Mouse (Mus musculus): ENCODE measurements around the gene Sin3b. TPM values are rescaled to one million over a fixed set of nuclear protein-coding genes. Genes with fewer than 3 reads are reported as not detected.
A peak's percentile ranks its signal among the peaks of the same experiment; 100 is the strongest.

Gene Sin3b
- polyA plus RNA-seq, 1 experiment from 2014 or later = 172 TPM

DNA sequence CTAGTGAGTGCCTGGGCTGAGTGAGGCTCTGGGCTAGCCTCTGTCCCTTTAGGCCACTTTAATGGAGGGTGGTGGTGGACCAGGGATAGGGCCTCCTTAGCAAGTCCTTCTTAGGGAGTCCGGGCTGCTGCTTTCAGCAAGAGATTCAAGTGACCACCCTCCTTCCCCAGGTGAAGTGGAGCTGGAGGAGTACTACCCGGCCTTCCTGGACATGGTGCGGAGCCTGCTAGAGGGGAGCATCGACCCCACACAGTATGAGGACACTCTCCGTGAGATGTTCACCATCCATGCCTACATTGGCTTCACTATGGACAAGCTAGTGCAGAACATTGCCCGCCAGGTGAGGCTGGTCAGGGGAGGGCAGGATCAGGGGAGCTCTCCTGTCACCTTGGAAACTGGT lies 27.2 kb downstream of the Sin3b start:
- no peaks in the 10 kb centered on the region for H3K27me3 ChIP-seq (replicated peaks; ENCODE audit: control insufficient read depth, insufficient read depth, low read length)
- no peaks in the 10 kb centered on the region for H3K9me3 ChIP-seq (ENCODE audit: control insufficient read depth)
- no peak for ATAC-seq
- WGBS = 96% methylated on average over 6 of the region's 6 CpGs
- H3K4me1 ChIP-seq (replicated peaks; ENCODE audit: control insufficient read depth, insufficient read depth, low read length) = no peaks in the 10 kb centered on the region
- TF ChIP-seq CTCF (IDR thresholded peaks at IDR 0.05; ENCODE audit: low read depth) = no peak
- H3K9ac ChIP-seq (ENCODE audit: low read depth, low read length) = no peak overlapping the region
- H3K36me3 ChIP-seq (ENCODE audit: control insufficient read depth, insufficient read depth) = peaks cover 93% of the 10 kb centered on the region
- no peak overlapping the region for H3K4me3 ChIP-seq (ENCODE audit: low read depth, low read length)
- H3K4me2 ChIP-seq (replicated peaks; ENCODE audit: low read depth) = no peak overlapping the region
- no peak overlapping the region for H3K27ac ChIP-seq (ENCODE audit: low read depth, low read length)

DNA sequence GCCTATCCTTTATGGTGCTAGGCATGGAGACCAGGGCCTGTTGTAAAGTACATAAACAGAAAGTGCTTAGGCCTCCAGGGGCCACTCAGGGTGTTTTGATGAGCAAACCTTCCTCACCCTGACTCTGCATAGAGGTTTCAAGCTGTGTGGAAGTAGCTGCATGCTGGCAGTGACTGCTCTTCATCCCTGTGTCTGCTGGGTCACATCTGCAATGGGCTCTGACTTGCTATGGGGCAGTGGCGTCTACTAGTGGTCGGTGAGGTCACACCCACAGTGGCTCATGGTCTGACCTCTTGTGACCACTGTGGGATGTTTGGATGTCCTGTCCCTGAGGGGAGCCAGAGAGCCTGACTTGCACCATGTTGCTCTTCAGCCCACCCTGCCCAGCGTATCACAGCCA lies 28.0 kb downstream of the Sin3b start:
- H3K4me2 ChIP-seq (replicated peaks; ENCODE audit: low read depth) = no peak overlapping the region
- no peaks in the 10 kb centered on the region for H3K27me3 ChIP-seq (replicated peaks; ENCODE audit: control insufficient read depth, insufficient read depth, low read length)
- H3K9ac ChIP-seq (ENCODE audit: low read depth, low read length) = no peak overlapping the region
- H3K36me3 ChIP-seq (ENCODE audit: control insufficient read depth, insufficient read depth) = peaks cover 92% of the 10 kb centered on the region
- H3K27ac ChIP-seq (ENCODE audit: low read depth, low read length) = no peak overlapping the region
- 83% methylated on average over 3 of the region's 3 CpGs for WGBS
- H3K9me3 ChIP-seq (ENCODE audit: control insufficient read depth) = no peaks in the 10 kb centered on the region
- H3K4me3 ChIP-seq (ENCODE audit: low read depth, low read length) = no peak overlapping the region
- peak; percentile 28; the same call in 1 of the 2 replicates for TF ChIP-seq CTCF (IDR thresholded peaks at IDR 0.05; ENCODE audit: low read depth)
- no peaks in the 10 kb centered on the region for H3K4me1 ChIP-seq (replicated peaks; ENCODE audit: control insufficient read depth, insufficient read depth, low read length)
- ATAC-seq = no peak

GRCm38 (mm10) chr8:72752289-72752688 lies 29.2 kb downstream of the Sin3b start:
- WGBS = 85% methylated on average over 3 of the region's 3 CpGs
- H3K36me3 ChIP-seq (ENCODE audit: control insufficient read depth, insufficient read depth) = peaks cover 93% of the 10 kb centered on the region
- no peak for TF ChIP-seq CTCF (IDR thresholded peaks at IDR 0.05; ENCODE audit: low read depth)
- H3K4me1 ChIP-seq (replicated peaks; ENCODE audit: control insufficient read depth, insufficient read depth, low read length) = no peaks in the 10 kb centered on the region
- 0 out of 2 replicates have a peak overlapping the region, but pooled peaks have one; percentile 15 for H3K27ac ChIP-seq (ENCODE audit: low read depth, low read length)
- no peaks in the 10 kb centered on the region for H3K27me3 ChIP-seq (replicated peaks; ENCODE audit: control insufficient read depth, insufficient read depth, low read length)
- H3K4me2 ChIP-seq (replicated peaks; ENCODE audit: low read depth) = no peak overlapping the region
- no peaks in the 10 kb centered on the region for H3K9me3 ChIP-seq (ENCODE audit: control insufficient read depth)
- no peak overlapping the region for H3K9ac ChIP-seq (ENCODE audit: low read depth, low read length)
- no peak for ATAC-seq
- no peak overlapping the region for H3K4me3 ChIP-seq (ENCODE audit: low read depth, low read length)

DNA sequence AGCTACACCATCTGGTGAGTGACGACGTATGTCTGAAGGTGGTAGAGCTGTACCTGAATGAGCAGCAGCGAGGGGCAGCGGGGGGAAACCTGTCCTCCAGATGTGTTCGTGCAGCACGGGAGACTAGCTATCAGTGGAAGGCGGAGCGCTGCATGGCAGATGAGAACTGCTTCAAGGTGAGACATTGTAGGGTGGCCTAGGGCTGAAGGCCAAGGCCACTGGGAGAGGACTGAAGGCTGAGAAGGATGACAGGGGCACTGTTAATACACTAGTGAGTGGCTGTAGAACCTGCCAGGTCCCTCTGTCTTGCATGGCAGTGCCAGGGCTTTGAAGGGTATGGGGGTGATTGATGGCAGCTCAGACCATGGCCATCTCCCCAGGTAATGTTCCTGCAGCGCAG lies 30.1 kb downstream of the Sin3b start:
- H3K9ac ChIP-seq (ENCODE audit: low read depth, low read length) = no peak overlapping the region
- WGBS = 97% methylated on average over 9 of the region's 9 CpGs
- peak overlapping the region; percentile 15; the same call in 1 of the 2 replicates for H3K27ac ChIP-seq (ENCODE audit: low read depth, low read length)
- H3K36me3 ChIP-seq (ENCODE audit: control insufficient read depth, insufficient read depth) = peaks cover 93% of the 10 kb centered on the region
- no peaks in the 10 kb centered on the region for H3K4me1 ChIP-seq (replicated peaks; ENCODE audit: control insufficient read depth, insufficient read depth, low read length)
- H3K9me3 ChIP-seq (ENCODE audit: control insufficient read depth) = no peaks in the 10 kb centered on the region
- no peak overlapping the region for H3K4me2 ChIP-seq (replicated peaks; ENCODE audit: low read depth)
- no peak overlapping the region for H3K4me3 ChIP-seq (ENCODE audit: low read depth, low read length)
- no peak for ATAC-seq
- no peaks in the 10 kb centered on the region for H3K27me3 ChIP-seq (replicated peaks; ENCODE audit: control insufficient read depth, insufficient read depth, low read length)
- no peak for TF ChIP-seq CTCF (IDR thresholded peaks at IDR 0.05; ENCODE audit: low read depth)

DNA sequence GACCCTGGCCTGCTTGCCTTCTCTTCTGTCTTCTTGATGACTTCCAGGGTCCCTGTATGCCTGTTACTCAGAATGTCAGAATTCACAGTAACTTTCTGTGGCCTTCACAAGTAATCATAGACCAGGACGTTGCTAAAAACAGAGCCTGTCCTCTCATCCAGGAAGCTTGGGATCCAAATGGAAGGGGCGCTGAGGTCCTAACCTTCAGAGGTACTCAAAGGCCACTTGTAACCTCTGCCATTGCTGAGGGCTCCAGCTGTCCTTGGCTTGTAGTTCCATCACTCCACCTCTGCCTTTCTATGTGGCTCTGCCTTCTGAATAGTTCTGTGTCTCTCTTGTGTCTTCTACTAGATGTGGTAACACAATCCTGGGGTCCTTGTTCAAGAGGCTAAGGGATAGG lies 30.7 kb downstream of the Sin3b start:
- 89% methylated on average over 2 of the region's 2 CpGs for WGBS
- no peak overlapping the region for H3K9ac ChIP-seq (ENCODE audit: low read depth, low read length)
- no peaks in the 10 kb centered on the region for H3K4me1 ChIP-seq (replicated peaks; ENCODE audit: control insufficient read depth, insufficient read depth, low read length)
- no peak for TF ChIP-seq CTCF (IDR thresholded peaks at IDR 0.05; ENCODE audit: low read depth)
- ATAC-seq = no peak
- no peaks in the 10 kb centered on the region for H3K27me3 ChIP-seq (replicated peaks; ENCODE audit: control insufficient read depth, insufficient read depth, low read length)
- no peak overlapping the region for H3K4me2 ChIP-seq (replicated peaks; ENCODE audit: low read depth)
- no peak overlapping the region for H3K4me3 ChIP-seq (ENCODE audit: low read depth, low read length)
- no peak overlapping the region for H3K27ac ChIP-seq (ENCODE audit: low read depth, low read length)
- H3K9me3 ChIP-seq (ENCODE audit: control insufficient read depth) = no peaks in the 10 kb centered on the region
- peaks cover 88% of the 10 kb centered on the region for H3K36me3 ChIP-seq (ENCODE audit: control insufficient read depth, insufficient read depth)

DNA sequence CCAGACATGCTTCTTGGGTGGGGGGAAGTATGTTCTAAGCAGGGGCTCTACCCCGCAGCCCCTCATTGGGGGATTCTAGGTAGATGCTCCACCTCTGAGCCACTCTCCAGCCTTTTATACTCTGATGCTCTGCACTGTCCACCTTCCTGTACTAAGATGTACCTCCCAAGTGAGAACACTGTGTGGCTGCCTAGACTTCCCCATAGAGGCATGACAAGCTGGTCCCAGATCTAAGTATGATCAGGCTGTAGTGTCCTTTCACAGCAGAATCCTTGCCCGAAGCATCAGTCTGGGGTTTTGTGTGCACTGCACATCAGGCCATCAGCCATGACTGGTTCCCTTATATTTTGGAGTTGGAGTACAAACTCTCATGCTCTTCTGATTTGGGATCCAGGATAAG lies 32.9 kb downstream of the Sin3b start:
- no peak overlapping the region for H3K9ac ChIP-seq (ENCODE audit: low read depth, low read length)
- 98% methylated on average over 2 of the region's 2 CpGs for WGBS
- H3K4me2 ChIP-seq (replicated peaks; ENCODE audit: low read depth) = no peak overlapping the region
- TF ChIP-seq CTCF (IDR thresholded peaks at IDR 0.05; ENCODE audit: low read depth) = no peak
- no peaks in the 10 kb centered on the region for H3K9me3 ChIP-seq (ENCODE audit: control insufficient read depth)
- H3K27me3 ChIP-seq (replicated peaks; ENCODE audit: control insufficient read depth, insufficient read depth, low read length) = no peaks in the 10 kb centered on the region
- H3K27ac ChIP-seq (ENCODE audit: low read depth, low read length) = no peak overlapping the region
- H3K4me3 ChIP-seq (ENCODE audit: low read depth, low read length) = no peak overlapping the region
- peaks cover 70% of the 10 kb centered on the region for H3K36me3 ChIP-seq (ENCODE audit: control insufficient read depth, insufficient read depth)
- no peaks in the 10 kb centered on the region for H3K4me1 ChIP-seq (replicated peaks; ENCODE audit: control insufficient read depth, insufficient read depth, low read length)
- no peak for ATAC-seq
